Comparison of ENCODE assay signal across 11 mouse cellular contexts in genomic region chr7:16155132-16155872, GRCm38 (mm10). TPM values are rescaled to one million over a fixed set of nuclear protein-coding genes. Genes with fewer than 3 reads are reported as not detected.
DNase-seq lines count a peak whose midpoint lies in the region; ATAC-seq lines count a peak whose summit lies in the region.
"Had no signal": no experiment of that assay in that cellular context is flagged by ENCODE, and none has a peak within 500 bp of the region (broad histone marks: within the 10 kb centered on the region; RNA-seq: fewer than 3 reads in every experiment).

No protein-coding gene starts in this region.

- no peak for DNase-seq in forebrain, embryonic 11.5 days (ENCODE audit: low spot score)
- peak; percentile 60 to 67 for DNase-seq in cerebellum, postnatal 36 days
- DNase-seq in heart, postnatal 4 days = peak; percentile 62
- DNase-seq in thymus, postnatal 14 days = no peak
- no peak for DNase-seq in hindbrain, embryonic 14.5 days (ENCODE audit: low spot score)

- H3K36me3 ChIP-seq in forebrain, embryonic 15.5 days = no peaks in the 10 kb centered on the region
- no peaks in the 10 kb centered on the region for H3K36me3 ChIP-seq in forebrain, embryonic 11.5 days (ENCODE audit: control insufficient read depth, insufficient read depth, low read length)
- H3K36me3 ChIP-seq in neural tube, embryonic 13.5 days = peaks cover 37% of the 10 kb centered on the region
- H3K36me3 ChIP-seq in neural tube, embryonic 15.5 days = peaks cover 15% of the 10 kb centered on the region
- peaks cover 14% of the 10 kb centered on the region; the same call in 1 of the 2 replicates for H3K36me3 ChIP-seq in hindbrain, embryonic 14.5 days (replicated peaks; ENCODE audit: control insufficient read depth, insufficient read depth)
- H3K36me3 ChIP-seq: limb, embryonic 13.5 days had no signal

- H3K27ac ChIP-seq in forebrain, embryonic 15.5 days (replicated peaks) = peak overlapping the region; percentile 39; the same call in 1 of the 2 replicates
- H3K27ac ChIP-seq in forebrain, embryonic 11.5 days (ENCODE audit: low read depth, low read length) = no peak overlapping the region
- H3K27ac ChIP-seq in neural tube, embryonic 13.5 days (replicated peaks) = no peak overlapping the region
- no peak overlapping the region for H3K27ac ChIP-seq in neural tube, embryonic 15.5 days (replicated peaks)
- no peak overlapping the region for H3K27ac ChIP-seq in hindbrain, embryonic 14.5 days
- H3K27ac ChIP-seq: limb, embryonic 13.5 days; stomach, postnatal 0 days had no signal

- ATAC-seq in forebrain, embryonic 15.5 days (replicated peaks) = no peak; the same call in 1 of the 2 replicates
- ATAC-seq in forebrain, embryonic 11.5 days (replicated peaks; ENCODE audit: low FRiP score) = no peak
- no peak for ATAC-seq in neural tube, embryonic 13.5 days (ENCODE audit: low read depth)
- no peak for ATAC-seq in neural tube, embryonic 15.5 days (ENCODE audit: low FRiP score)
- no peak for ATAC-seq in hindbrain, embryonic 14.5 days (ENCODE audit: low FRiP score)

- WGBS in forebrain, embryonic 15.5 days = 71% methylated on average over 9 of the region's 9 CpGs
- 76% methylated on average over 9 of the region's 9 CpGs for WGBS in forebrain, embryonic 11.5 days
- WGBS in neural tube, embryonic 13.5 days = 84% methylated on average over 9 of the region's 9 CpGs
- 77% methylated on average over 9 of the region's 9 CpGs for WGBS in neural tube, embryonic 15.5 days
- 79% methylated on average over 9 of the region's 9 CpGs for whole genome bisulfite sequencing in hindbrain, embryonic 14.5 days

- no peak overlapping the region for H3K4me2 ChIP-seq in forebrain, embryonic 15.5 days (replicated peaks)
- H3K4me2 ChIP-seq in forebrain, embryonic 11.5 days (ENCODE audit: low read depth, low read length, severe bottlenecking) = no peak overlapping the region
- H3K4me2 ChIP-seq in neural tube, embryonic 13.5 days = no peak overlapping the region
- no peak overlapping the region for H3K4me2 ChIP-seq in neural tube, embryonic 15.5 days
- no peak overlapping the region for H3K4me2 ChIP-seq in hindbrain, embryonic 14.5 days (replicated peaks)
- H3K4me2 ChIP-seq: limb, embryonic 13.5 days had no signal

- H3K4me3 ChIP-seq in forebrain, embryonic 15.5 days = no peak overlapping the region
- no peak overlapping the region for H3K4me3 ChIP-seq in forebrain, embryonic 11.5 days (ENCODE audit: low read depth, low read length)
- H3K4me3 ChIP-seq in neural tube, embryonic 13.5 days = no peak overlapping the region
- no peak overlapping the region for H3K4me3 ChIP-seq in neural tube, embryonic 15.5 days (replicated peaks)
- no peak overlapping the region for H3K4me3 ChIP-seq in hindbrain, embryonic 14.5 days (replicated peaks; ENCODE audit: low read length)
- H3K4me3 ChIP-seq: limb, embryonic 13.5 days had no signal

- peaks cover 18% of the 10 kb centered on the region; the same call in 1 of the 2 replicates for H3K27me3 ChIP-seq in forebrain, embryonic 15.5 days
- peaks cover 14% of the 10 kb centered on the region for H3K27me3 ChIP-seq in forebrain, embryonic 11.5 days (ENCODE audit: control insufficient read depth, insufficient read depth, low read length)
- peaks cover 8% of the 10 kb centered on the region for H3K27me3 ChIP-seq in neural tube, embryonic 13.5 days
- peaks cover 13% of the 10 kb centered on the region for H3K27me3 ChIP-seq in neural tube, embryonic 15.5 days (replicated peaks)
- peaks cover 8% of the 10 kb centered on the region; the same call in 1 of the 2 replicates for H3K27me3 ChIP-seq in hindbrain, embryonic 14.5 days (ENCODE audit: control insufficient read depth, insufficient read depth, low read length)

- H3K9me3 ChIP-seq in forebrain, embryonic 15.5 days = no peaks in the 10 kb centered on the region
- no peaks in the 10 kb centered on the region for H3K9me3 ChIP-seq in forebrain, embryonic 11.5 days (ENCODE audit: control insufficient read depth, low read length)
- no peaks in the 10 kb centered on the region for H3K9me3 ChIP-seq in neural tube, embryonic 13.5 days
- H3K9me3 ChIP-seq in neural tube, embryonic 15.5 days (replicated peaks) = no peaks in the 10 kb centered on the region
- H3K9me3 ChIP-seq in hindbrain, embryonic 14.5 days (ENCODE audit: control insufficient read depth, low read length) = no peaks in the 10 kb centered on the region
- H3K9me3 ChIP-seq: limb, embryonic 13.5 days had no signal

- peaks cover 12% of the 10 kb centered on the region for H3K4me1 ChIP-seq in forebrain, embryonic 15.5 days
- no peaks in the 10 kb centered on the region for H3K4me1 ChIP-seq in forebrain, embryonic 11.5 days (replicated peaks; ENCODE audit: control insufficient read depth, insufficient read depth, low read length)
- peaks cover 15% of the 10 kb centered on the region for H3K4me1 ChIP-seq in neural tube, embryonic 13.5 days (replicated peaks)
- H3K4me1 ChIP-seq in neural tube, embryonic 15.5 days = peaks cover 14% of the 10 kb centered on the region
- H3K4me1 ChIP-seq in hindbrain, embryonic 14.5 days (replicated peaks; ENCODE audit: control insufficient read depth, insufficient read depth, low read length) = no peaks in the 10 kb centered on the region; the same call in 1 of the 2 replicates
- H3K4me1 ChIP-seq: limb, embryonic 13.5 days had no signal

- H3K9ac ChIP-seq in forebrain, embryonic 15.5 days (replicated peaks) = no peak overlapping the region
- H3K9ac ChIP-seq in forebrain, embryonic 11.5 days (ENCODE audit: low read length) = no peak overlapping the region
- H3K9ac ChIP-seq in neural tube, embryonic 13.5 days = 0 out of 2 replicates have a peak overlapping the region, but pooled peaks have one; percentile 22
- no peak overlapping the region for H3K9ac ChIP-seq in neural tube, embryonic 15.5 days (replicated peaks)
- no peak overlapping the region for H3K9ac ChIP-seq in hindbrain, embryonic 14.5 days
- H3K9ac ChIP-seq: limb, embryonic 13.5 days had no signal

RNA-seq across cellular contexts. Expression of gene Meis3, which starts 19.6 kb away (rescaled TPM):
- polyA plus RNA-seq in forebrain, embryonic 15.5 days (2015; fragmentation: Nextera tagmentation; extraction: Ambion mirVana) = 110 and 116 TPM in 2 replicates
- polyA plus RNA-seq in forebrain, embryonic 11.5 days (2014; fragmentation: Nextera tagmentation; extraction: Ambion mirVana) = 77.8 and 79.7 TPM in 2 replicates
- 139 and 161 TPM in 2 replicates for polyA plus RNA-seq in neural tube, embryonic 13.5 days (2015; fragmentation: Nextera tagmentation; extraction: Ambion mirVana)
- polyA plus RNA-seq in neural tube, embryonic 15.5 days (2015; fragmentation: Nextera tagmentation; extraction: Ambion mirVana) = 104 and 126 TPM in 2 replicates
- 1 to 10 TPM; 8.6 to 9.4 TPM for total RNA-seq in heart, postnatal 4 days (2021)
- 98.4 and 121 TPM in 2 replicates for polyA plus RNA-seq in hindbrain, embryonic 14.5 days (2014; fragmentation: Nextera tagmentation; extraction: Ambion mirVana)

RNA-seq across cellular contexts. Expression of gene Slc8a2, which starts 25.7 kb away (rescaled TPM):
- 0.96 and 1.1 TPM in 2 replicates for polyA plus RNA-seq in forebrain, embryonic 15.5 days (2015; fragmentation: Nextera tagmentation; extraction: Ambion mirVana)
- 0.36 and 0.88 TPM in 2 replicates for polyA plus RNA-seq in forebrain, embryonic 11.5 days (2014; fragmentation: Nextera tagmentation; extraction: Ambion mirVana)
- 1.1 and 1.4 TPM in 2 replicates for polyA plus RNA-seq in neural tube, embryonic 13.5 days (2015; fragmentation: Nextera tagmentation; extraction: Ambion mirVana)
- polyA plus RNA-seq in neural tube, embryonic 15.5 days (2015; fragmentation: Nextera tagmentation; extraction: Ambion mirVana) = 1.2 and 1.4 TPM in 2 replicates
- total RNA-seq in heart, postnatal 4 days (2021) = 1 to 10 TPM; 2.0 TPM
- 0.95 and 1.4 TPM in 2 replicates for polyA plus RNA-seq in hindbrain, embryonic 14.5 days (2014; fragmentation: Nextera tagmentation; extraction: Ambion mirVana)
- total RNA-seq: hematopoietic stem cell, adult 5-6 weeks had no signal

RNA-seq across cellular contexts. Expression of gene Kptn, which starts 35.6 kb away (rescaled TPM):
- polyA plus RNA-seq in forebrain, embryonic 15.5 days (2015; fragmentation: Nextera tagmentation; extraction: Ambion mirVana) = 43.0 and 43.7 TPM in 2 replicates
- 19.7 and 22.5 TPM in 2 replicates for polyA plus RNA-seq in forebrain, embryonic 11.5 days (2014; fragmentation: Nextera tagmentation; extraction: Ambion mirVana)
- 37.9 and 41.4 TPM in 2 replicates for polyA plus RNA-seq in neural tube, embryonic 13.5 days (2015; fragmentation: Nextera tagmentation; extraction: Ambion mirVana)
- polyA plus RNA-seq in neural tube, embryonic 15.5 days (2015; fragmentation: Nextera tagmentation; extraction: Ambion mirVana) = 45.8 and 48.1 TPM in 2 replicates
- total RNA-seq in heart, postnatal 4 days (2021) = 10 to 100 TPM; 23.8 to 25.9 TPM
- polyA plus RNA-seq in hindbrain, embryonic 14.5 days (2014; fragmentation: Nextera tagmentation; extraction: Ambion mirVana) = 34.8 and 37.1 TPM in 2 replicates

RNA-seq across cellular contexts. Expression of gene Napa, which starts 57.0 kb away (rescaled TPM):
- polyA plus RNA-seq in forebrain, embryonic 15.5 days (2015; fragmentation: Nextera tagmentation; extraction: Ambion mirVana) = 186 and 200 TPM in 2 replicates
- polyA plus RNA-seq in forebrain, embryonic 11.5 days (2014; fragmentation: Nextera tagmentation; extraction: Ambion mirVana) = 156 and 167 TPM in 2 replicates
- polyA plus RNA-seq in neural tube, embryonic 13.5 days (2015; fragmentation: Nextera tagmentation; extraction: Ambion mirVana) = 235 and 247 TPM in 2 replicates
- polyA plus RNA-seq in neural tube, embryonic 15.5 days (2015; fragmentation: Nextera tagmentation; extraction: Ambion mirVana) = 236 and 238 TPM in 2 replicates
- total RNA-seq in heart, postnatal 4 days (2021) = 100 to 1,000 TPM in 1 of 2 experiments, 10 to 100 TPM in 1; 90.4 to 104 TPM
- 202 and 214 TPM in 2 replicates for polyA plus RNA-seq in hindbrain, embryonic 14.5 days (2014; fragmentation: Nextera tagmentation; extraction: Ambion mirVana)

Comparison
In these comparisons a context has a peak if more than half of its experiments do, and no peak if none do; other contexts are left out.
1. DNase-seq: peak in cerebellum, postnatal 36 days (2 of 2) and heart, postnatal 4 days (single experiment); none in forebrain, embryonic 11.5 days (single experiment), thymus, postnatal 14 days (single experiment) and hindbrain, embryonic 14.5 days (single experiment).